Mouse (Mus musculus) frontal cortex, adult (tissue): Measurements from ENCODE around the gene Gjb6.

Experiments
- ATAC-seq: cut with Nextera tagmentation; 2 replicates; pipeline ENCODE4 v1.9.2; 2017; ENCODE audit warnings: mild to moderate bottlenecking, moderate library complexity, mixed read lengths; ENCODE audit not compliant: low TSS enrichment

Gene Gjb6

DNA sequence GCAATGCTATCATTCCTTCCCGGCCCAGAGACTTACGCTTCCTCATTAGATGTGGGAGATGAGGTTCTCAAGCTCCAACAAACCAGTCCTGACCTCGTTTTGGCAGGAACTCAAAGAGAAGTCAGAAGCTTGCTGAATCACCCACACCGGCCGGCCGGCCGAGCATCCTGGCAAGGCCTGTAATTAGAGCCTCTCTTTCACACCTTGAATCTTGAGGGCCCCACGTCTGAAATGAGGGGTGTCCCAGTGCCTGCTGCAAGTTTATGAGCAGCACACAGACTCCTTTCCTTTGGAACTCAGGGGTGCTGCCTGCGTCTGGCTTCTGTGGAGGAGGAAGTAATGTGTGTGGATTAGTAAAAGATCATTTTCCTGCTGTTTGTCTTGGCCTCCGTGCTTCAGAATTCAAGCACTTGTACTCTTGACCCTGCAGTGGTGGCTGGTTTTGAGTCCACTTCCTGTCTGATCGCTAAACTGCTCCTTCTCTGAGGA, 49.2 kb downstream of the Gjb6 start:
- ATAC-seq = no peak

DNA sequence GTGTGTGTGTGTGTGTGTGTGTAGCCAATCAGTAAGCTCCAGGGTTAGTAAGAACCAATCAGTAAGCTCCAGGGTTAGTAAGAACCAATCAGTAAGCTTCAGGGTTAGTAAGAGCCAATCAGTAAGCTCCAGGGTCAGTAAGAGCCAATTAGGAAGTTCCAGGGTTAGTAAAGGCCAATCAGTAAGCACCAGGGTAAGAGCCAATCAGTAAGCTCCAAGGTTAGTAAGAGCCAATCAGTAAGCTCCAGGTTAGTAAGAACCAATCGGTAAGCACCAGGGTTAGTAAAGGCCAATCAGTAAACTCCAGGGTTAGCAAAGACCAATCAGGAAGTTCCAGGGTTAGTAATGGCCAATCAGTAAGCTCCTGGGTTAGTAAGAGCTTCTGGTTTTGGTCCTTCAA, 50.5 kb downstream of the Gjb6 start:
- ATAC-seq = no peak

DNA sequence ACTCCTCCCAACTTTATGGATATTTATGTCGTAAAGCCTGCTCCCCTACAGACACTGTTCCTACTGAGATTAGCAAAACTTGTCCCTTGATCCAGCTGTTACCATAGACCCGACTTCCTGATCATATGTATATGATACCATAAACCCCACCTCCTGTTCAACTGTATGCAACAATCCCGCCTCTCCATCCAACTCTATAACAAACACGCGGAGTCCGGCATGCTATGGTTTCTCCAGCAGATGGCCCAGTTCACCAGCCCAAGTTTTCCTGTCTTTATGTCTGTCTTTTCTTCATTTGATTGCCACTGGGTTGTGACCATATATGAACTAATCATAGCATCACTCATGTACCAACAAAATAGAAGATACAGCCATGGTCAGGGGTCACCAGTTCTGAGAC, 57.9 kb downstream of the Gjb6 start:
- ATAC-seq = no peak
